Mouse (Mus musculus) lung, embryonic 15.5 days (tissue): Measurements from ENCODE around the gene Marc1. TPM values are rescaled to one million over a fixed set of nuclear protein-coding genes. Genes with fewer than 3 reads are reported as not detected.

ENCODE experiments used
- ATAC-seq: fragments of 200-750 bp; cut with Nextera tagmentation; 2 replicates; pipeline ENCODE4 v1.8.0; 2017; ENCODE audit warnings: moderate number of reproducible peaks, borderline replicate concordance; ENCODE audit not compliant: low FRiP score, low TSS enrichment; ENCODE audit errors: extremely low read depth
- H3K27ac ChIP-seq: fragments of 300-500 bp; sonication (generic); 2 replicates; pipeline ENCODE4 v1.5.1; 2015; ENCODE audit warnings: moderate library complexity, mild to moderate bottlenecking, inconsistent platforms
- H3K27me3 ChIP-seq: fragments of 300-500 bp; sonication (generic); 2 replicates; pipeline ENCODE4 v1.6.1; 2015; ENCODE audit warnings: inconsistent platforms
- H3K36me3 ChIP-seq: fragments of 300-500 bp; sonication (generic); 2 replicates; pipeline ENCODE4 v1.6.1; 2015; ENCODE audit warnings: inconsistent platforms
- H3K4me1 ChIP-seq: fragments of 300-500 bp; sonication (generic); 2 replicates; pipeline ENCODE4 v1.6.1; 2015; ENCODE audit warnings: inconsistent platforms
- H3K4me2 ChIP-seq: fragments of 300-500 bp; sonication (generic); 2 replicates; pipeline ENCODE4 v1.6.1; 2015; ENCODE audit warnings: inconsistent platforms, mild to moderate bottlenecking, moderate library complexity
- H3K4me3 ChIP-seq: fragments of 300-500 bp; sonication (generic); 2 replicates; pipeline ENCODE4 v1.5.1; 2015; ENCODE audit warnings: mild to moderate bottlenecking, inconsistent platforms
- H3K9ac ChIP-seq: fragments of 300-500 bp; sonication (generic); 2 replicates; pipeline ENCODE4 v1.6.1; 2015; ENCODE audit warnings: inconsistent platforms
- H3K9me3 ChIP-seq: fragments of 300-500 bp; sonication (generic); 2 replicates; pipeline ENCODE4 v1.6.1; 2016; ENCODE audit warnings: inconsistent platforms
- WGBS: fragments of 180-500 bp; shearing (Covaris S2); methylation state at CpG from one replicate; pipeline ENCODE4 v1.1.7; 2015; 5-methylcytosine and 5-hydroxymethylcytosine counted together
- polyA plus RNA-seq: library from polyadenylated mRNA; unstranded; fragments of >200 nt; fragmentation: Nextera tagmentation; extraction: Ambion mirVana; gene quantifications from 2 replicates; pipeline ENCODE4 v1.2.1, GENCODE M21; 2015

Gene Marc1
- polyA plus RNA-seq, 1 experiment from 2014 or later, result 0.11 TPM

DNA sequence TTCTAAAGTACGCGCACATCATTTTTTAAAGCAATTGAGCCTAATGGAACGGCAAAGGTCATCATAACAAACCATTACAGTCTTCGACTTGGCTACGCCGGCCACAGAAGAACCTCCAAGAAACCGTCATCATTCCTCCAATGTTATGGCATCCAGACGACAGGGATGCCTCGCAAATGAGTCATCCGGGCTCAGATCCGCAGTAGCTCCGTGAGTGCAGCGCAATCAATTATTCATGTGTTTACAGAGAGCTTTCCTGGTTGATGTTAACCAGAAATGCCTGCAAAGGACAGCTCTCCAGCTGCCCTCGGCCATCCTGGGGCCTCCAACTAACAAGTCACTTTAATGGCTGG lies 29.0 kb downstream of the Marc1 start:
- WGBS, result 18% methylated on average over 14 of the region's 14 CpGs
- Histone ChIP-seq H3K36me3 (no peaks in the 10 kb centered on the region), H3K9ac (no peak overlapping the region), H3K4me3 (no peak overlapping the region), H3K27ac (peak overlapping the region; percentile 46), H3K4me1 (peaks cover 21% of the 10 kb centered on the region), H3K9me3 (no peaks in the 10 kb centered on the region), H3K27me3 (peaks cover 19% of the 10 kb centered on the region), H3K4me2 (no peak overlapping the region)
- ATAC-seq, result peak; percentile 87

DNA sequence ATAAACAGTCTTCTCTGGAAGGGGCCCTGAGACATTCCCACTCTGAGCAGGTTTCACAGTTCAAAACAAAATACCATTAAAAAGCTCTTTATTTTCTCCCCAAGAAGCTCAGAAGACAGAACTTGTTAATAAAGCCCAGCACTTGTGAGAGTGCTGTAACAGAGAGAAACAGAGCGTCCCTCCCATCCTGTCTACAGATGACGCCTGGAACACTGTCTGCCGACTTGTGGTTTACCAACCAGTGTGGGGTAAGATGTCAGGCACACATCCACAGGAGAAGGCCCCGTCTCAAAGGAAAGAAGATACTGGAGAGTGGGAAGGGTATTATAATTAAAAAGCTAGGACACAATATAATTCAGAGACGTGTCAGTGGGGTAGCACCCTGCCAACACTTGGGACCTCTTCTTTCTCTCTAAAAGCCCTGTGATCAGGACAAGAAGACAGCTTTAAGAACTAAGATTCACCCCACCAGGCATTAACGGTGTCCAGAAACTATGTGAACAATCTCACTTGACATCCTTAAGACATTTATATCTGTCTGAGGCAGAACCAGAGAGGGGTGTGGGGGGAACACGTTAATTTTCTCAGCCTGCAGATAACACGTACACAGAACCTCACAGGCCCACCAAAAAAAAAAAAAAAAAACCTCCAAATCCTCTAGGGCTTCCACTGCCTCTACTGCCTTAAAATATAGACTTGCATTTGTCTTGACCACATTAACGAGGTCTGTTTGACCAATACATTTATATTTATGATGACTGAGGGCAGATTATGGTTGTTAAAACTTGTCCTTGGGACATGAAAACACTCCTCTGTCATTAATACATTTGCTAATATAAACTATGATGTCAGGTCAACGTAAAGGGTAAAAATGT lies 29.6 kb downstream of the Marc1 start:
- Histone ChIP-seq H3K36me3 (no peaks in the 10 kb centered on the region), H3K4me2 (no peak overlapping the region), H3K9me3 (no peaks in the 10 kb centered on the region), H3K27ac (no peak overlapping the region), H3K4me3 (no peak overlapping the region), H3K9ac (no peak overlapping the region), H3K27me3 (peaks cover 26% of the 10 kb centered on the region), H3K4me1 (peaks cover 21% of the 10 kb centered on the region)
- WGBS, result 27% methylated on average over 10 of the region's 10 CpGs
- no peak for ATAC-seq

DNA sequence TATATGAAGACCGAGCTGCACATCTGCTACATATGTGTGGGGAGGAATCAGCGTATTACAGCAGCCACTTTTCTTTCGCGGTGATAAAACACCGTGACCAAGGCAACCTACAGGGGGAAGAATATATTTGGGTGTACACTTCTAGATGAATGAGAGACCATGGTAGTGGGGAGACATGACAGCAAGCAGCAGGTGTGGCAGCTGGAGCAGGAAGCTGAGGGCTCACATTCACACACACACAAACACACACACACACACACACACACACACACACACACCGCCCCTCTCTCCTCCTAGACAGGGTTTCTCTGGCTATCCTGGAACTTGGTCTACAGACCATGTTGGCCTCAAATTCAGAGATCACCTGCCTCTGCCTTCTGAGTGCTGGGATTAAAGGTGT lies 33.0 kb downstream of the Marc1 start:
- 89% methylated on average over 6 of the region's 6 CpGs for WGBS
- H3K4me1 ChIP-seq, result peaks cover 21% of the 10 kb centered on the region
- no peak overlapping the region for H3K4me2 ChIP-seq
- H3K9me3 ChIP-seq, result no peaks in the 10 kb centered on the region
- H3K4me3 ChIP-seq, result no peak overlapping the region
- ATAC-seq, result no peak
- no peak overlapping the region for H3K9ac ChIP-seq
- H3K27me3 ChIP-seq, result peaks cover 51% of the 10 kb centered on the region
- H3K36me3 ChIP-seq, result no peaks in the 10 kb centered on the region
- no peak overlapping the region for H3K27ac ChIP-seq

DNA sequence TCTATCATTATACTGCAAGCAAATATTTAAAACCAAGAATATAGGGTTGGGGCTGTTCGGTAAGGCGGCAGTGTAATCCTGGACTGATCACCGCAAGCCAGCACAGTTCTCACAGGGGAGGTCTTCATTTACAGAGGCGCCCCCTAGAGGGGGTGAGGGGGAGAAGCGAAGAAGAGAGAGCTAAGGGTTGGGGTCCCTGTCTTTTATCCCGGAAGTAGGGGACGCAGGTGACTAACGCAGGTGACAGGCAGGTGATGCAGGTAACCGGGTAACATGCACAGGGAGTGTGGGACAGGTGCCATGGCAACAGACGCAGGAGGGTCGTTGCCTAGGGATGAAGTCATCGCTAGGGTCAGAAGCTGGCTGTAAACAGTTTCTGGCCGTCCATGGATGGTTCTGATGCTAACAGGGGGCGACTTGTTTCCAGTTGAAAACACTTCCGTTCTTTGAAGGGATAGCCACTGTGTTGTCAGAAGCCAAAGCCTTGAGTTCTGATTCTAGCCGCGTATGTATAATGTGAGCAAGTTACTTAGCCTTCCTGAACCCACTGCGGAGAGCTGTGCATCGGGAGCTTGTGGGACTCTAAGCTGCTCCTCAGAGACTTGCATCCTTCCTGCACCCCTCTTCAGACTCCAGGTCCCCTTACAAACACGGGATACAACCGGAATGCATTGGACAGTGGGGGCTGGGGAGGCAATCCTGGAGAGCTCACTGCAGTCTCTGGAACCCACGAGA lies 33.9 kb downstream of the Marc1 start:
- peaks cover 51% of the 10 kb centered on the region for H3K27me3 ChIP-seq
- H3K9ac ChIP-seq, result no peak overlapping the region
- no peaks in the 10 kb centered on the region for H3K9me3 ChIP-seq
- WGBS, result 26% methylated on average over 22 of the region's 22 CpGs
- H3K4me3 ChIP-seq, result no peak overlapping the region
- H3K36me3 ChIP-seq, result no peaks in the 10 kb centered on the region
- no peak for ATAC-seq
- peaks cover 12% of the 10 kb centered on the region for H3K4me1 ChIP-seq
- H3K4me2 ChIP-seq, result no peak overlapping the region
- no peak overlapping the region for H3K27ac ChIP-seq

DNA sequence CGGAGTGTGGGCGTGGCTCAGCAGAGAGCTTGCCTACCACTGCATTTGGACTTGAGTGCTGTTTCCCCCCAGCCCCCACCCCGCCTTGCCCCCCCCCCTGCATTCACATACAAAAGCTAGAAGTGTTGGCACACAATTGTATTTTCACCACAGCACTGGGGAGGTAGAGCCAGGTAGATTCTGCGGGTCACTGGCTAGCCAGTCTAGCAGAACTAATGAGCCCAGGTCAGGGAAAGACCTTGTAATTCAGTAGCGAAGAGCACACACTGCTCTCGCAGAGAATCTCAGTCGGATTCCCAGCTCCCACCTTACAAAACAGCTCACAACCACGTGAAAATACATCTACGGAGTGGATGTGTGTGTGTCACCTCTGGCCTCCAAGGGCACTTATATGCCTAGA lies 35.8 kb downstream of the Marc1 start:
- ATAC-seq, result no peak
- WGBS, result 64% methylated on average over 9 of the region's 9 CpGs
- no peaks in the 10 kb centered on the region for H3K9me3 ChIP-seq
- H3K4me3 ChIP-seq, result no peak overlapping the region
- no peaks in the 10 kb centered on the region for H3K36me3 ChIP-seq
- peaks cover 15% of the 10 kb centered on the region for H3K4me1 ChIP-seq
- no peak overlapping the region for H3K27ac ChIP-seq
- no peak overlapping the region for H3K9ac ChIP-seq
- H3K4me2 ChIP-seq, result no peak overlapping the region
- H3K27me3 ChIP-seq, result peaks cover 51% of the 10 kb centered on the region

DNA sequence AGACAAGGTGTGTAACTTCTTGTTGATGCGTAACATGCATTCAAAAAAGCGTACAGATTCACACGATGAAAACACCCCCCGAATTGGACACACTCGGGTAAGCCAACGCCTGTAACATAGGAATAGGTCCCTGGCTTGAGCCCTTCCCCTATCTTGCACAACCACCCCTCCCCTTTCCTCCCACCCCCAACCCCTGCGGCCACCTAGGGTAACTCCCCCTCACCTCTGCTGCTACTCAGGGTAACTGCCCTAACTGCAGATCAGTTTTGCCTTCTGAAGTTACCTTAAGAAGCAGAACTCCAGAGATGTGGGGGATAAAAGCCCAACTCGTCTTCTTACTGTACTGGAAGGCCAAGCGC lies 39.2 kb downstream of the Marc1 start:
- Histone ChIP-seq H3K4me2 (no peak overlapping the region), H3K27ac (no peak overlapping the region), H3K4me3 (no peak overlapping the region), H3K27me3 (peaks cover 29% of the 10 kb centered on the region), H3K4me1 (peaks cover 15% of the 10 kb centered on the region), H3K36me3 (no peaks in the 10 kb centered on the region), H3K9ac (no peak overlapping the region), H3K9me3 (no peaks in the 10 kb centered on the region)
- 19% methylated on average over 9 of the region's 9 CpGs for WGBS
- no peak for ATAC-seq

DNA sequence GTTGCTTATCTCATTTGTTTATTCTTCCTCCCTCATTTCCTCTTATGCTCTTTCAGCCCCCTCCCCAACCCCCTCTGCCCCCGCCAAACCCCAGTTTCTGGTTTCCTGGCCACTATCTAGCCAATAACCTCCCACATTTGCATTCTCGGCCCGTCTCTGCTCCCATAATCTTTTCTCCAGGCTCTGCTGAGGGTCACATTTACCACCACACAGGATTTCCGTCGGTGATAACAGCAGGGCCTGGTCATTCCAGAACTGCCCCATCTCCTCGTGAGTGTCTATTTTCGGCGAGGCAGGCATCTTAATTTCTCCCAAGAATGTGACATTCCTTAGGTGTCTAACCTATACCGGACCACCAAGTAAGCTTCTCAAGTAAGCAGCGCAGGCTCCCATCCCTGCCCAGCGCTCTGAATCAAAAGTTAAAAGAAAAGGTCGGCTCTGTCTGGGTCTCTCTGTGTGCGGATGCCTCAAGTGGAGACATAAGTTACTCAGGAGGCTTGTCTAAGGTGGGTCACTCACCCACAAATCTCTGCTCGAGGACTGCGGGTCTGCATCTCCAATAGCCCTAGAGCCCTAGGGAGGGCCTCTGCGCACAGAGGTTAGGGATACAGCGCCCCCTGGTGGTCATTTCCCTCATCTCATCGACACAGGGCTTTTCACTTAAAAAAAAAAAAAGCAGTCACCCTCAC lies 39.8 kb downstream of the Marc1 start:
- H3K36me3 ChIP-seq, result no peaks in the 10 kb centered on the region
- peaks cover 15% of the 10 kb centered on the region for H3K4me1 ChIP-seq
- peak; percentile 46; the same call in 1 of the 2 replicates for ATAC-seq
- no peak overlapping the region for H3K4me3 ChIP-seq
- H3K27me3 ChIP-seq, result peaks cover 23% of the 10 kb centered on the region
- peak overlapping the region; percentile 42 for H3K27ac ChIP-seq
- no peak overlapping the region for H3K9ac ChIP-seq
- no peaks in the 10 kb centered on the region for H3K9me3 ChIP-seq
- 10% methylated on average over 18 of the region's 18 CpGs for WGBS
- peak overlapping the region; percentile 38 for H3K4me2 ChIP-seq

DNA sequence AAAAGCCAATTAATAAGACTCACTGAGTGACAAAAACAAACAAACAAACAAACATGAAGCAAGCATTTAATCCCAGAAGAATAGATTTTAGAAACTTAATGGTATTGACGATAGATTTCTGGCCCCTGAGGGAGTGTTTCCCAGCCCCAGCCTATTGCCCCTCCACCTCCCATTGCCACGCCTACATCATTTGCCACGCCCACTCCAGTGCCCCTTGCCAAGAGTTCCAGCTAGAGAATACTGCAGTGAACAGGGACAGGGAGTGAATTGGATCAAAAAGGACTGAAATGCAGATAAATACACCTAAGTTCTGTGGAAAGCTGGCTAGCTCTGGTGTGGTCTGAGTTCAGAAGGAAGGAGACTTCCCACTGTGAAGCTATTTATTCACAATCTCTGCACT lies 47.2 kb downstream of the Marc1 start:
- Histone ChIP-seq H3K36me3 (no peaks in the 10 kb centered on the region), H3K4me2 (no peak overlapping the region), H3K4me3 (no peak overlapping the region), H3K4me1 (no peaks in the 10 kb centered on the region), H3K27ac (no peak overlapping the region), H3K9me3 (no peaks in the 10 kb centered on the region), H3K9ac (no peak overlapping the region), H3K27me3 (no peaks in the 10 kb centered on the region)
- ATAC-seq, result no peak
- 52% methylated on average over 3 of the region's 3 CpGs for WGBS

DNA sequence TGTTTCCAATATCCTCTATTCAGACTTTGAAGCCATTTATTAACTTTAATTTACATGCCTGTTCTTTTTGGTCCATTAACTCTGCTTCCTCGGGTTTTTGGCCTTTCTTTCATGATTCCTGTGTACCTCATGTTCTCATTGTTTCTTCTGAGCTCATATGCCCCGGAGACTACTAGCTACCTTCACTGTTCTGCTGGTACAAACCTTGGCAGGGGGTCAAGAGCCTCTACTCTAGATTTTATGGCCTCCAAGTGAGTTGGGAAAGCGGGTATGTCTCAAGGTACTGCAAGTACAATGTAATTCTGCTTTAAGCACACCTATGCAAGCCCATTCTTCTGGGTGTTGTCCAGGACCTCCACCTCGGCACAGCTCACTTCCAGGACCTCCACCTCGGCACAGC lies 48.2 kb downstream of the Marc1 start:
- H3K27ac ChIP-seq, result no peak overlapping the region
- no peaks in the 10 kb centered on the region for H3K36me3 ChIP-seq
- no peak for ATAC-seq
- H3K9ac ChIP-seq, result no peak overlapping the region
- no peaks in the 10 kb centered on the region for H3K9me3 ChIP-seq
- no peaks in the 10 kb centered on the region for H3K4me1 ChIP-seq
- H3K27me3 ChIP-seq, result no peaks in the 10 kb centered on the region
- 78% methylated on average over 5 of the region's 5 CpGs for WGBS
- no peak overlapping the region for H3K4me3 ChIP-seq
- no peak overlapping the region for H3K4me2 ChIP-seq

DNA sequence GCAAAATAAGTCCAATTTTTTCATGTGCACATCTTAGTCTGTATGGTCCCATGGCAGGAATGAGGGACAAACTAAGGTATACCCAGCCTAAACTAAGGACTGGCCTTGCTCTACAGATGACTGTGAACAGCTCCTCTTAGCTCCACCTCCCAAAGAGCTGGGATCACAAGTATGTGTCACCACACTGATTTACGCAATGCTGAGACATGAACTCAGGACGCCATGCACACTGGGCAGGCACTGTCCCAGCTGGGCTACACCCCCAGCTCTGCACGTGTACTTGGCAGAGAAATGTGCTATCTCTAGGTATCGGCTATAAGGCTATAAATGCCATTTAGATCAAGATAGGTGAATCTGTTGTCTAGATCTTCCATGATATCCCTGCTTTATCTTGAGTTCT lies 49.1 kb downstream of the Marc1 start:
- Histone ChIP-seq H3K36me3 (no peaks in the 10 kb centered on the region), H3K27ac (no peak overlapping the region), H3K4me1 (no peaks in the 10 kb centered on the region), H3K9ac (no peak overlapping the region), H3K4me2 (no peak overlapping the region), H3K27me3 (no peaks in the 10 kb centered on the region), H3K9me3 (no peaks in the 10 kb centered on the region), H3K4me3 (no peak overlapping the region)
- ATAC-seq, result no peak
- 70% methylated on average over 4 of the region's 4 CpGs for WGBS

DNA sequence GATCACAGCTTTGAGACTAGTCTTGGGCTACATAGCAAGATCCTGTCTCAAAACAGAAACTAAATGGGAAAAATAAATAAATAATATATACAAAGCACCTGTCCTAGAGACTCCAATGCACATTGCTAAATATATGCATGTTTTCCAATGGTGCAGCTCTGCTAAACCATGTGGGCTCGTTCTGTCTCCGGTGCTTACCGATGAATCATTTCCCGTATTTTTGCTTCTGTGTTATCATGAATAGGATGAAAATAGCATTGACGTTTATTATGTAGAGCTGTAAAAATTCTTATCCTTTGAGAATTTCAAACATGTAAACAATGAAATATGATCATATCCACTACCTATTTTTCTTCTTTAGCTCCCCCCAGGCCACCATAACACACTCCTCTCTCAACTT lies 58.4 kb downstream of the Marc1 start:
- Histone ChIP-seq H3K4me3 (no peak overlapping the region), H3K4me2 (no peak overlapping the region), H3K9ac (no peak overlapping the region), H3K4me1 (peaks cover 14% of the 10 kb centered on the region), H3K36me3 (no peaks in the 10 kb centered on the region), H3K27me3 (no peaks in the 10 kb centered on the region; the same call in 1 of the 2 replicates), H3K9me3 (no peaks in the 10 kb centered on the region), H3K27ac (no peak overlapping the region)
- WGBS, result 66% methylated on average over 5 of the region's 5 CpGs
- no peak for ATAC-seq

DNA sequence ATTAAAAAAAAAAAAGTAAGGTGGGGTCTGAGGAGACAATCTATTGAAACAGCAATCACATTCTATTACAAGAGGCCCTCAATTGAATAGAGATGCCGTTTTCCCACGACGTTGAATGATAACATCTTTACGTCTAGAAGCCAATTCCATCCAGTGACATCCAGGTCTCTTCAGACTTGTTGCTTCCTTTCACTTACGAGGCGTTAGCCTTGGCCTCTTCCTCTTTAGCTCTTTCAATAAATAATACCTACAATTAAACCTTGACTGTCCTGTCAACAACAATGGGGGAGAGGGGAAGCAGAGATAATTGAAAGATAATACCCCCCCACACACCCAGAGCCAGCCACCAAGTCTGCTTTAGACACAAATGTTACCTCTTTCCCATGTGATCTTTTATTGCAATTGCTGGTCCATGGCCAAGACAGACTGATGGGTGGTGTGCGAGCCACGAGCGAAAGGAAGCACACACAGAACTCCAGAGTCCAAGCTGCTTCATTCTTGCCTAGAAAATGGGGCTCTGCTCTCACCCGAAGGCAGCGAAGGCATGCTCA lies 60.9 kb downstream of the Marc1 start:
- no peaks in the 10 kb centered on the region for H3K9me3 ChIP-seq
- H3K4me3 ChIP-seq, result no peak overlapping the region
- H3K27ac ChIP-seq, result peak overlapping the region; percentile 82
- H3K4me2 ChIP-seq, result no peak overlapping the region
- H3K36me3 ChIP-seq, result no peaks in the 10 kb centered on the region
- H3K9ac ChIP-seq, result no peak overlapping the region
- H3K27me3 ChIP-seq, result no peaks in the 10 kb centered on the region; the same call in 1 of the 2 replicates
- 68% methylated on average over 11 of the region's 11 CpGs for WGBS
- peaks cover 15% of the 10 kb centered on the region for H3K4me1 ChIP-seq
- ATAC-seq, result no peak
